Mouse (Mus musculus): ENCODE data around the gene Prox1.

GRCm38 (mm10) chr1:190079643-190080275 is 90.8 kb downstream of the Prox1 start:
- TF ChIP-seq CTCF (IDR thresholded peaks at IDR 0.05; ENCODE audit: insufficient read depth, low read depth, low read length) (no peak), POLR2A (IDR thresholded peaks at IDR 0.05; ENCODE audit: insufficient read depth, low read depth, low read length) (no peak)

All from olfactory bulb, adult 2 months (tissue).